Mouse (Mus musculus): ENCODE data around the gene Ushbp1.
A peak's percentile ranks its signal among the peaks of the same experiment; 100 is the strongest.
"Not testable (repeated sequence)": the region's sequence is repeated elsewhere in the genome, so short reads cannot be mapped to it uniquely, and the experiment has no call there.

Gene Ushbp1

DNA sequence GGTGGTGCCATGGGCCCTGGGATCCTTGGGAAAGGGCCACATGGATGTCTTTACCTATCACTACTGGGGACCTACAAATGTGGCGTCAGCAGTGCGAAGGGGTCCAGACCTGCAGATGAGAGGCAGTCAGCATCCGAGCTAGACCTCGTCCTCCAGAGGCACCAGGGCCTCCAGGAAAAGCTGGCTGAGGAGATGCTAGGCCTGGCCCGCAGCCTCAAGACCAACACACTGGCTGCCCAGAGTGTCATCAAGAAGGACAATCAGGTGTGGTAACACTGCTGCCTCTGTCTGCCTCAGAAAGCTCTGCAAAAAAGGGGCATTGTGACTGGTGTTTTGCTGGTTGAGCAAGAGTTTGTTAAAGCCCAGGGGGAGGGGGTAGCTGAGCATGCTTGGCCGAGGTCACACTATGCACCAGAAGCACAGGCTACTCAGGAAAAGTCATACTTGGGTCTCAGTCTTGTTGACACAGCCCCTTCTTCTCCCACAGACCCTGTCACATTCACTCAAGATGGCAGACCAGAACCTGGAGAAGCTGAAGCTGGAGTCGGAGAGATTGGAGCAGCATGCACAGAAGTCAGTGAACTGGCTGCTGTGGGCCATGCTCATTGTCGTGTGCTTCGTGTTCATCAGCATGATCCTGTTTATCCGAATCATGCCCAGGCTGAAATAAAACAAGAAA, 26.4 kb downstream of the Ushbp1 start:
- DNase-seq (ENCODE audit: low spot score): no peak

DNA sequence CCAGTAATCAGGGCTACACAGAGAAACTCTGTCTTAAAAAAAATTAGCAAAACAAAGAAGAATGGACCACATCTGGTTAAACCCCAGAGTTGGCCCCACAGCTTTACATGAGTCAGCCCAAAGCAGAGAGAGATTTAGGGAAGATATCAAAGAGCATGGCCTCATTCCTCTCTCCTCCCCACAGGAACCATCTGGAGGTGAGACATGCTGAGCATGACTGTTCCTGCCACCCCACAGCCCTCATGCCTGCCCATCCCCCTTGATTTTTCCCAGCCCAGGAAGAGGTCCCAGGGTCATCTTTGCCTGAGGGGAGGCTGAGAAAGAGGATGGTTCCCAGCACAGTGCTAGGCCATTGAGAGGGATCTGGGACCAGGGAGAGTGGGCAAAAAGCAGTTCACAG, 27.2 kb downstream of the Ushbp1 start:
- no peak for DNase-seq (ENCODE audit: low spot score)

DNA sequence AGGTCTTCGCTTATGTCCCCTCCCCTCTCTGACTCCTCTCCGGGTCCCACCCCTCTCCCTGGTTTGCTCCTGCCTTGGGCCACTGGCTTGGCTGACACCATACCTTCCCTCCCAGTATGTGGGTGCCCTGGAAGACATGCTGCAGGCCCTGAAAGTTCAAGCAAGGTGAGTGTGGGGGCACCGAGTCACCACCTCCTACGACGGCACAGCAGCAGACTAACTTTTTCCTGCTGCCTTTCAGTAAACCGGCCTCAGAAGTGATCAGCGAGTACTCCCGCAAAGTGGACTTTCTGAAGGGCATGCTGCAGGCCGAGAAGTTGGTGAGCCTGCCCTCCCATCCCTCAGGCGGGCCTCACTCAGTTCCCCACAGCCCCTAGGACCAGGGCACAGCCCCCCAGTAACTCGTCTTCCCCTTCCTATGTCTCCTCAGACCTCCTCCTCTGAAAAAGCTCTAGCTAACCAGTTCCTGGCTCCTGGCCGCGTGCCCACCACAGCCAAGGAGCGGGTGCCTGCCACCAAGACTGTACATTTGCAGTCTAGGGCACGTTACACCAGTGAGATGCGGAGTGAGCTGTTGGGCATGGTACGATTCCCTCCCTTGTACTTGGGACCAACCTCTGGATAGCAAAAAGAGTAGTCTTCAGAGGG, 27.9 kb downstream of the Ushbp1 start:
- DNase-seq (ENCODE audit: low spot score): no peak

DNA sequence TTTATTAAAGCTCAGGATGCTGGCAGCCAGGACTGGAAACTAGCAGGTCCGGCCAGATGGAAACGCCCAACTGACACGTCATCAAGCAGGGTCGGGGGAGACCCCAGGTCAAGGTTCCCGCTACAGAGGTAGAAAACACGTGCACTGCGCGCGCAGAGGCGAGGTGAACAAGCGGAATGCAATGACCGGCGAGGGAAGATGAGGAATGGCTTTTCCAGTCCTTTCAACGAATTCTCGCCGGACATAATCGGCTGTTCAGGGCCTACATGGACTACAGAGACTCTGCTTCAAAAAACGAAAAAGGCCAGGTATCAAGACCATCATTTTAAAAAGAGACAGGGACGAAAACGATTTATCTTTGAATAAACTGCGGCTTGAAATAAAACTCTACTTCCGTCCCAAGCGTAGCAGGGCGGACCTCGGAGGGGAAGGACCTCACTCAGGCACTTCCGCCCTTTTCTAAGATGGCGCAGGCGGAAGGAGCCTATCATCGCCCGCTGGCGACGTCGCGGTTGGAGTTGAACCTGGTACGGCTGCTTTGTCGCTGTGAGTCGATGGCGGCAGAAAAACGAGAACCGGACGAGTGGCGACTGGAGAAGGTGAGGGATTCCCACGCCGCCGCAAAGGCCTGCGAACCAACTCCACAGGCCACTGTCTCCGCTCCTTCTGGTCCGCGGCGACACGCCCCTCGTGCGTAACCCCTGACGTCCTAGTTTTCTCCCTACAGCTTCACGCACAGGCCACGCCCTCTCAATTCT, 28.7 kb downstream of the Ushbp1 start, which contains the start of gene Use1:
TSS of gene Use1 (plus strand) at position 78 of the 758 bp plus-strand sequence.
- DNase-seq (ENCODE audit: low spot score): peak; percentile 89

DNA sequence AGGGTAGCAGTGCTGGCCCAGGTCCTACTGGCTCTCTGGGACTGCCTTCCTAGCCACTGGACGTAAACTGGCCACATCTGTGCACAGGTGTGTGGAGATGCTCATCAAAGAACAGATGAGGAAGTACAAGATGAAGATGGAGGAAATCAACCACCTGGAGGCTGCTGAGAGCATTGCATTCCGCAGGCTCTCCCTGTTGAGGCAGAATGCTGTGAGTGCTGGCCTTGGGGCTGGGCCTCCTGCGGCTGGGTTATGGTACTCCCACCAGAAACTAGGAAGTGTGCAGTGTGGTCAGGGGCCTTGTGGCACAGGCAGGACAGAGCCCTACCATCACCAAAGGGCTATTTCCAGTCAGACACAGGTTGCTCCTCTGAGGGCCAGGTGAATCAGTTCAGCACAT, 37.6 kb downstream of the Ushbp1 start:
- DNase-seq (ENCODE audit: low spot score): no peak

DNA sequence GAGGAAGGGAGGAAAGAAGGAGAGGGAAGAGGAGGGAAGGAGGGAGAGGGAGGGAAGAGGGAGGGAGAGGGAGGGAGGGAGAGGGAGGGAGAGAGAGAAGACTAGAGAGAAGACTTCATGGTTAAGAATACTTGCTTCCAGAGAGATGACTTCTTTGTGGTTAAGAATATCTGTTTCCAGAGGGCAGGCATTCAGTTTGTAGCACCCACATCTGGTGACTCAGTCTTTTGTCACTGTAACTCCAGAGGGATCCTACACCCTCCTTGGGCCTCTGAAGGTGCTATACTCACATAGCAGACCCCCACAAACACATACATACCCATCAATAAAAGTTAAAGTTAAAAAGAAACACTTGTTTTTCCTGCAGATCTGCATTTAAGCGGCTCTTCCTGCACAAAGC, 44.1 kb downstream of the Ushbp1 start:
- DNase-seq (ENCODE audit: low spot score): no peak

DNA sequence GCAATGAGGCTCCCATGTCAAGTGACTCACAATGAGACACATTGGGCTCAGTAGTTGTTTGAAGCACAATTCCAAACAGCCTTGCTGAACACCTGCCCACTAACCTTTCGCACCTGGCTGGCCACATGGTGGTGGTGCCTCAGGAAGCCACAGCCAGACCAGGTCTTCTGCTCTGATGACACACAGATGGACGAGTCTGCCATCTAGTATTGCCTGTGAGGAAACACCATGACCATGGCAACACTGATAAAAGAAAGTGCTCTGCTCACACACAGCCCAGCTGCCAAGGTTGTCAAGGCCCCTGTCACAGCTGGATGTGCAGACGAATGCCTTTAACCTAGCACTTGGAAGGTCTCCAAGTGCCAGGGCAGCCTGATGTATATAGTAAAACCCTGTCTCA, 44.5 kb downstream of the Ushbp1 start:
- DNase-seq (ENCODE audit: low spot score): no peak

DNA sequence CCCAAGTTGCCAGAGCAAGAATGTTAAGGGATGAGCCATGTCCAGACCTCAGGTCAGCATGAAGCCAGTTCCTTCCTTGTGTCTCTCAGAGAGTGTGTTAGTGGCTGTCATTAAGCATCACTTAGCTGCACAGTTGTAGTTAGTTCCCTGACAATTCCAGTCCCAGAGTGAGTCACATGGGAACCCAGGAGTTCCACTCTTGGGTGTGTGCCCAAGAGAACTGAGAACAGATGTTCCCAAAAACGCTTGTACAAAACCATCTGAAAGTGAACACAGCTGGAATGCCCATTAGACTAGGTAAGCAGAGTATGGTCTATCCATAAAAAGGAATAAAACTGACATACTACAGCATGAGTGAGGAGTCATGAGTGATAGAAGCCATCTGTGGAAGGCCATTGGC, 49.0 kb downstream of the Ushbp1 start:
- DNase-seq (ENCODE audit: low spot score): no peak

DNA sequence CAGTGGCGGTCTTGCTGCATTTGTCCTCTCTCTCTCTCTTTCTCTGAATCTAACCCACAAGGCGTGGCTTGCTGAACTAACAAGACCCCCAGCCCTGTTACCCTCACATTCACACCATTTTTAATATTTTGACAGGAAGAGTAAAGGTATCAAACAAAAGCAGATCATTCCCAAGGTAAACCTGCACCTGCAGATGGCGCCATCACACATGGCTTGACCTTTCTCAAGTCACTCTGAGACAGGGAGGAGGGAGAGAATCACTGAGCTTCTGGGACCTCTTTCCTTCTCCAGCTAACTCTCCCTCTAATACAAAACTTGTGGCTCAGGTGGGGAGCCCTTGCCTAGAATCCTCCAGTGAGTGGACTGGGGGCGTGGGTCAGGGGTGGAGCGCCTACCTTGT, 55.0 kb downstream of the Ushbp1 start:
- peak; percentile 44 for DNase-seq (ENCODE audit: low spot score)

DNA sequence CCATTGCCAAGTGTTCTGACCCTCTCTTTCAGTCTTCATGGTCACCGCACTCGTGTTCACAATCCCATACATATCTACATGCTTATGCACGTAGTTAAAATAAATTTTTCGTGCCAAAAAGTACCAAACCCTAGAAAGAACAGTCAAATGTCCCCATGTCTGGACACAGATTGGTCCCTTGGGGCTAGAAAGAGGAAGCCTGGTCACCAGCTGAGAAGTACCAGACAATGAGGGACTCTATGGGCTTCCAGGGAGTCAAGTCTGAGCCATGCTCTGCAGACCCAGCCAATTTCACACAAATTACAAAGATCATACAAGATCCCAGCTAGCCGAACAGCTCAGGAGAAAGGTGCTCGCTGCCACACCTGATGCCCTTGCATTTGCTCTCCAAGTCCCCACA, 57.8 kb downstream of the Ushbp1 start:
- not testable (repeated sequence) for DNase-seq (ENCODE audit: low spot score)

All from c-Kit-positive CD71-positive TER-119-positive erythroid progenitor cells, embryonic 14.5 days (primary cell).